Mouse (Mus musculus): ENCODE measurements around the gene Ttc27.

Gene Ttc27

GRCm38 (mm10) chr17:74876954-74877353 is 159.4 kb downstream of the Ttc27 start:
- DNase-seq (ENCODE audit: extremely low spot score): no peak

DNA sequence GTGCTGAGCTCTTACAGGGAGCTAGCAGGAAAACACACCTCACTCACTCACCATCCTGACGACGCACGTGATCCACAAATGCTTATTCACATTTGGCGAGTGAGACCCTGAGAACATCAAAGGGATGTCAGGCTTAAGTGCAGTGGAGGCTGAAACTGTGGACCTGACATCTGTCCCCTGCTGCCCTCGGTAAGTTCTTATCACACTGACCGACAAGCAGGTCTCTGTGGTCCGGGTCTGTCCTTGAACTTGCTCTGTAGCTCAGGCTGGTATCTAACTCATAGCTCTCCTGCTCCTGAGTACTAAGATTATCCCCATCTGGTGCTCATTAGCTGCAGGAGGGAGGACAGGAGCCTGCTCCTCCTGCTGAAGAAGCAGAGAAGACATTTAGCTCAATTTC is 162.2 kb downstream of the Ttc27 start:
- no peak for DNase-seq (ENCODE audit: extremely low spot score)

- DNase-seq (ENCODE audit: extremely low spot score): no peak
Measured at GRCm38 (mm10) chr17:74887039-74887438, 169.5 kb downstream of the Ttc27 start.

- no peak for DNase-seq (ENCODE audit: extremely low spot score)
Measured at GRCm38 (mm10) chr17:74888836-74889534, 171.5 kb downstream of the Ttc27 start.

DNA sequence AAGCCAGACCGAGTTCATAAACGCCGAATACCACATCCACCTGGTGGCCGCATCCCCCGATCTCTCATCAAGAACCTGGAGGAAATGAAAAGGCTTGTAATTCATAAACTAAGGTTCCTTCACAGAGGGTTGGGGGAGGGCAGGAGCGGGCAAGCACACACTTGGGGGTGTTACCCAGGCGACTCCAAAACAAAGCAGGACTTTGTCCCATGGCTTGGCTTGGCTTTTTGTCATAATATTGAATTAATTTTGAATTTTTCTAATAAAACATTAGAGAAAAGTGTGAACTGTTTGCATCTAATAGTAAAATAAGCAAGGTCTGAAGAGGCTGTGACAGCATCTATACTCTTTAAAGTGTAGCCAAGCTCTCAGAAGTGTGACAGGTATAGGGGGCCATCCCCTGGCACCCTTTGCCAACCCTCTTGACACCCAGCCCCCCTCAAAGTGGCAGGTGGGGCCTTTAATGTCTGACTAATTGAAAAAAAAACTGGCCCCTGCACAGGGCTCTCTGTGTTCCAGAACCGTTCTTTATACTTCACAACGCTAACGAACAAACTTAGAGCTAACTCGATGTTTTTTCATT is 172.1 kb downstream of the Ttc27 start:
- DNase-seq (ENCODE audit: extremely low spot score): no peak

GRCm38 (mm10) chr17:74902453-74902852 is 184.9 kb downstream of the Ttc27 start:
- no peak for DNase-seq (ENCODE audit: extremely low spot score)

- DNase-seq (ENCODE audit: extremely low spot score): no peak
Measured at GRCm38 (mm10) chr17:74903411-74904331, 186.1 kb downstream of the Ttc27 start.

GRCm38 (mm10) chr17:74904332-74904687 is 186.8 kb downstream of the Ttc27 start:
- DNase-seq (ENCODE audit: extremely low spot score): no peak

DNA sequence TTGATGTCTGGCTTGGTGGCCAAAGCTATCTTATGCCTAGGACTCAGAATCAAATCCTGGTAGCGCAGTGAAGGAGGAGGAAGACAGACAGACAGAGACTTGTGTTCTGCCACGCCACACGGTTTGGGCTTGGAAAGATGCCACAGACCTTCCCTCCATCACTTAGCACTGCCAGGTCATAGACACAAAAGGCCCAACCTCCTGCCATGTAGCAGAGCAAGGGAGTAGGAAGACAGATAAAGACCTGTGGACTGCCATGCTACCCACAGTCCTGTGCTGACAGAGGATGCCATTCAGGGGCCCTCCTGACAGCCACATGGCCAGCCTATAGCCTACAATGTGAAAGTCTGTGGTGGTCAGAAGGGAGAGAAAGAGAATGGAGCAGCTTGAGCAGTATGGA is 187.4 kb downstream of the Ttc27 start:
- DNase-seq (ENCODE audit: extremely low spot score): no peak

- no peak for DNase-seq (ENCODE audit: extremely low spot score)
Measured at GRCm38 (mm10) chr17:74912995-74913394, 195.5 kb downstream of the Ttc27 start.

Measured in embryo, embryonic 9.5 days (tissue).